Mouse (Mus musculus): ENCODE data around the gene Iltifb. TPM values are rescaled to one million over a fixed set of nuclear protein-coding genes. Genes with fewer than 3 reads are reported as not detected.

Gene Iltifb
- polyA plus RNA-seq (2012; rRNA removed) = not detected in 2 replicates

GRCm38 (mm10) chr10:118294938-118295337 lies at the start of gene Iltifb:
TSS of gene Iltifb (minus strand) at chr10:118295038.

DNA sequence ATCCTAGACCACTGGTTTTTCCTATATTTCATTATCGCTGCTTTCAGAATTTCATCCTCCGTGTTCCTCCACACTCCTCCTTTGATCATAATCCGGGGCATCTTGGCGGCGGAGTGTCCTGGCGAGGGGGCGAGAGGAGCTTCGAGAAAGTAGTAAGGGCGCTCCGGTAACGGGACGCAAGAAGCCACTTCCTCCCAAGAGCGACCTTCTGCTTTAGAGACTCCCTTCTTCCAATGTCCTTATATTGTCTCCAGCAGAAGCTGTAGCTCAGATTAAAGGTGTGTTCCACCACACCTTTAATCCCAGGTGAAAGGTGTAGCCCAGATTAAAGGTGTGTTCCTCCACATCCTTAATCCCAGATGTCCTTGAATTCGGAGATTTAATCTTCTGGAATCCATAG lies 48.3 kb upstream of the Iltifb start, which contains the start of gene Gm9046:
Gene Gm9046 (minus strand): TSS at position 101 of the 400 bp plus-strand sequence.

GRCm38 (mm10) chr10:118337731-118338130 lies 42.9 kb upstream of the Iltifb start, which contains the start of gene Gm9045:
TSS of gene Gm9045 (minus strand) at chr10:118337831.

GRCm38 (mm10) chr10:118332308-118332707 lies 37.5 kb upstream of the Iltifb start, which contains the start of gene Gm9044:
TSS of gene Gm9044 (minus strand) at chr10:118332408.

DNA sequence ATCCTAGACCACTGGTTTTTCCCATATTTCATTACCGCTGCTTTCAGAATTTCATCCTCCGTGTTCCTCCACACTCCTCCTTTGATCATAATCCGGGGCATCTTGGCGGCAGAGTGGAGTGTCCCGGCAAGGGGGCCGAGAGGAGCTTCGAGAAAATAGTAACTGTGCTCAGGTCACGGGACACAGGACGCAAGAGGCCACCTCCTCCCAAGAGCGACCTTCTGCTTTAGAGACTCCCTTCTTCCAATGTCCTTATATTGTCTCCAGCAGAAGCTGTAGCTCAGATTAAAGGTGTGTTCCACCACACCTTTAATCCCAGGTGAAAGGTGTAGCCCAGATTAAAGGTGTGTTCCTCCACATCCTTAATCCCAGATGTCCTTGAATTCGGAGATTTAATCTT lies 32.0 kb upstream of the Iltifb start, which contains the start of gene Gm9040:
Gene Gm9040 (minus strand): TSS at position 101 of the 400 bp plus-strand sequence.

DNA sequence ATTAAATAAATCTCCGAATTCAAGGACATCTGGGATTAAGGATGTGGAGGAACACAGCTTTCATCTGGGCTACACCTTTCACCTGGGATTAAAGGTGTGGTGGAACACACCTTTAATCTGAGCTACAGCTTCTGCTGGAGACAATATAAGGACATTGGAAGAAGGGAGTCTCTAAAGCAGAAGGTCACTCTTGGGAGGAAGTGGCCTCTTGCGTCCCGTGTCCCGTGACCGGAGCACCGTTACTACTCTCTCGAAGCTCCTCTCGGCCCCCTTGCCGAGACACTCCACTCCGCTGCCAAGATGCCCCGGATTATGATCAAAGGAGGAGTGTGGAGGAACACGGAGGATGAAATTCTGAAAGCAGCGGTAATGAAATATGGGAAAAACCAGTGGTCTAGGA lies 36.5 kb downstream of the Iltifb start, which contains the start of gene Gm32802:
Gene Gm32802 (plus strand): TSS at position 301 of the 400 bp plus-strand sequence.

DNA sequence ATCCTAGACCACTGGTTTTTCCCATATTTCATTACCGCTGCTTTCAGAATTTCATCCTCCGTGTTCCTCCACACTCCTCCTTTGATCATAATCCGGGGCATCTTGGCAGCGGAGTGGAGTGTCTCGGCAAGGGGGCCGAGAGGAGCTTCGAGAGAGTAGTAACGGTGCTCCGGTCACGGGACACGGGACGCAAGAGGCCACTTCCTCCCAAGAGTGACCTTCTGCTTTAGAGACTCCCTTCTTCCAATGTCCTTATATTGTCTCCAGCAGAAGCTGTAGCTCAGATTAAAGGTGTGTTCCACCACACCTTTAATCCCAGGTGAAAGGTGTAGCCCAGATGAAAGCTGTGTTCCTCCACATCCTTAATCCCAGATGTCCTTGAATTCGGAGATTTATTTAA lies 54.2 kb downstream of the Iltifb start, which contains the start of gene Gm32717:
Gene Gm32717 (minus strand): TSS at position 101 of the 400 bp plus-strand sequence.

Other genes with a start within 250 kb of the Iltifb start
- 0.31 and 0.81 TPM in 2 replicates for gene Mdm1, start 153.2 kb downstream of the Iltifb start, polyA plus RNA-seq (2012; rRNA removed)
- gene Il22, start 90.1 kb downstream of the Iltifb start, polyA plus RNA-seq (2012; rRNA removed) = not detected in 2 replicates
- gene Gm32717, start 54.3 kb downstream of the Iltifb start, polyA plus RNA-seq (2012; rRNA removed) = not detected in 2 replicates
- not detected in 2 replicates for gene Gm32802, start 36.4 kb downstream of the Iltifb start, polyA plus RNA-seq (2012; rRNA removed)
- gene Gm9040, start 31.9 kb upstream of the Iltifb start, polyA plus RNA-seq (2012; rRNA removed) = not detected in 2 replicates
- not detected in 2 replicates for gene Gm9044, start 37.4 kb upstream of the Iltifb start, polyA plus RNA-seq (2012; rRNA removed)
- not detected in 2 replicates for gene Gm9045, start 42.8 kb upstream of the Iltifb start, polyA plus RNA-seq (2012; rRNA removed)
- gene Gm9046, start 48.2 kb upstream of the Iltifb start, polyA plus RNA-seq (2012; rRNA removed) = not detected in 2 replicates
- gene Gm9048, start 53.6 kb upstream of the Iltifb start, polyA plus RNA-seq (2012; rRNA removed) = not detected in 2 replicates
- not detected in 2 replicates for gene Gm9049, start 59.1 kb upstream of the Iltifb start, polyA plus RNA-seq (2012; rRNA removed)
- gene Ifng, start 146.0 kb upstream of the Iltifb start, polyA plus RNA-seq (2012; rRNA removed) = not detected in 2 replicates

All from stomach, adult 2 months (tissue).